8 mouse cellular contexts compared by ENCODE assay signal in genomic region chr12:99883000-99883712, GRCm38 (mm10). TPM values are rescaled to one million over a fixed set of nuclear protein-coding genes. Genes with fewer than 3 reads are reported as not detected.
DNase-seq lines count a peak whose midpoint lies in the region; ATAC-seq lines count a peak whose summit lies in the region.

No protein-coding gene starts in this region.

- H3K4me1 ChIP-seq in hindbrain, embryonic 16.5 days (ENCODE audit: control insufficient read depth, insufficient read depth, low read depth, low read length): peaks cover 15% of the 10 kb centered on the region

- no peaks in the 10 kb centered on the region for H3K36me3 ChIP-seq in hindbrain, embryonic 16.5 days (ENCODE audit: control insufficient read depth, insufficient read depth, low read length)
- H3K36me3 ChIP-seq in macrophage (ENCODE audit: inconsistent target): no peaks in the 10 kb centered on the region

- under 1% methylated on average over 37 of the region's 38 CpGs for WGBS in hindbrain, embryonic 16.5 days
- under 1% methylated on average over 38 of the region's 38 CpGs for WGBS in macrophage (ENCODE audit: missing documents)

- ATAC-seq in hindbrain, embryonic 16.5 days: peak; percentile 94

- H3K79me2 ChIP-seq in macrophage (ENCODE audit: inconsistent target): no peaks in the 10 kb centered on the region; the same call in 1 of the 2 replicates

- no peaks in the 10 kb centered on the region for H3K27me3 ChIP-seq in hindbrain, embryonic 16.5 days (replicated peaks; ENCODE audit: control insufficient read depth, insufficient read depth, low read length)

- no peaks in the 10 kb centered on the region for H3K9me3 ChIP-seq in hindbrain, embryonic 16.5 days (ENCODE audit: control insufficient read depth, low read length)

- peak overlapping the region; percentile 98 for H3K4me2 ChIP-seq in hindbrain, embryonic 16.5 days (ENCODE audit: low read length)

- H3K27ac ChIP-seq in hindbrain, embryonic 16.5 days (ENCODE audit: low read depth, low read length): peak overlapping the region; percentile 86
- H3K27ac ChIP-seq in macrophage: peak overlapping the region; percentile 78

- peak; percentile 88 for DNase-seq in T-cell, adult 2 months (ENCODE audit: low spot score)
- DNase-seq in cerebellum, postnatal 36 days: peak; percentile 78
- DNase-seq in frontal cortex, postnatal 36 days (ENCODE audit: low spot score in 2 of 2): peak; percentile 79 to 84
- DNase-seq in left cerebral cortex, adult 18-20 months (ENCODE audit: low spot score in 2 of 2): peak; percentile 82 to 85
- peak; percentile 89 for DNase-seq in right cerebral cortex, adult 18-20 months
- peak; percentile 53 for DNase-seq in urinary bladder, postnatal 10 days (ENCODE audit: low spot score)

- peak overlapping the region; percentile 91 for H3K4me3 ChIP-seq in hindbrain, embryonic 16.5 days (ENCODE audit: low read length)
- peak overlapping the region; percentile 80 for H3K4me3 ChIP-seq in macrophage (ENCODE audit: inconsistent target)

- peak overlapping the region; percentile 91 for H3K9ac ChIP-seq in hindbrain, embryonic 16.5 days (ENCODE audit: low read depth, low read length)

RNA-seq across cellular contexts. Expression of gene Efcab11, which starts 1.1 kb away (rescaled TPM):
- polyA plus RNA-seq in hindbrain, embryonic 16.5 days (2015; fragmentation: Nextera tagmentation; extraction: Ambion mirVana): 4.8 and 4.9 TPM in 2 replicates
- total RNA-seq in left cerebral cortex, adult 18-20 months (2021): under 1 TPM; 0.26 to 0.42 TPM
- 10 to 100 TPM in 1 of 26 experiments, 1 to 10 TPM in 21, under 1 TPM in 4; 0.70 to 11.7 (median 2.7) TPM for total RNA-seq in macrophage (2018; cell fraction: chromatin; rRNA removed)
- total RNA-seq in macrophage (2018; cell fraction: cytosol; rRNA removed): 1 to 10 TPM in 9 of 26 experiments, under 1 TPM in 17; 0.29 to 1.8 (median 0.85) TPM
- 1 to 10 TPM in 19 of 26 experiments, under 1 TPM in 5, not detected in 2; 0.43 to 6.5 (median 1.7) TPM for total RNA-seq in macrophage (2018; cell fraction: nucleus; rRNA removed)
- 0.36 to 1.9 TPM (median 1.4 TPM) in 3 replicates for polyA plus RNA-seq in macrophage (2018)

RNA-seq across cellular contexts. Expression of gene Tdp1, which starts 1.2 kb away (rescaled TPM):
- polyA plus RNA-seq in hindbrain, embryonic 16.5 days (2015; fragmentation: Nextera tagmentation; extraction: Ambion mirVana): 46.7 and 49.2 TPM in 2 replicates
- 10 to 100 TPM; 22.6 to 23.6 TPM for total RNA-seq in left cerebral cortex, adult 18-20 months (2021)
- 10 to 100 TPM in 19 of 26 experiments, 1 to 10 TPM in 7; 3.2 to 34.2 (median 18.0) TPM for total RNA-seq in macrophage (2018; cell fraction: chromatin; rRNA removed)
- 10 to 100 TPM in 2 of 26 experiments, 1 to 10 TPM in 24; 5.7 to 10.8 (median 8.5) TPM for total RNA-seq in macrophage (2018; cell fraction: cytosol; rRNA removed)
- 10 to 100 TPM in 14 of 26 experiments, 1 to 10 TPM in 12; 3.0 to 32.4 (median 10.8) TPM for total RNA-seq in macrophage (2018; cell fraction: nucleus; rRNA removed)
- polyA plus RNA-seq in macrophage (2018): 6.7 to 14.2 TPM (median 8.4 TPM) in 3 replicates

Comparison
In these comparisons a context has a peak if more than half of its experiments do, and no peak if none do; other contexts are left out.
1. Peak in every context shown above with its lines: DNase-seq, ATAC-seq, H3K4me3 ChIP-seq and H3K27ac ChIP-seq.